Mouse (Mus musculus) bone marrow macrophage, adult 2 months (primary cell): ENCODE data around the gene Nsg2.

Source experiments
- CTCF ChIP-seq: IDR thresholded peaks from 2 replicates; pipeline ENCODE4 v1.5.1; 2012; ENCODE audit warnings: low read depth, mild to moderate bottlenecking, low read length, moderate library complexity
- POLR2A ChIP-seq: IDR thresholded peaks from 2 replicates; pipeline ENCODE4 v1.6.1; 2012; ENCODE audit warnings: mild to moderate bottlenecking, low read depth, low read length, borderline replicate concordance

GRCm38 (mm10) chr11:32008852-32009251 lies 8.6 kb downstream of the Nsg2 start:
- TF ChIP-seq CTCF, result no peak
- TF ChIP-seq POLR2A, result no peak
